Mouse (Mus musculus) midbrain, embryonic 16.5 days (tissue): ENCODE results near the gene Thada. TPM values are rescaled to one million over a fixed set of nuclear protein-coding genes. Genes with fewer than 3 reads are reported as not detected.
"Not testable (repeated sequence)": the region's sequence is repeated elsewhere in the genome, so short reads cannot be mapped to it uniquely, and the experiment has no call there.

ENCODE experiments used
- ATAC-seq: fragments of 200-750 bp; cut with Nextera tagmentation; 2 replicates; pipeline ENCODE4 v1.8.0; 2017; ENCODE audit warnings: moderate TSS enrichment
- H3K27ac ChIP-seq: fragments of 300-500 bp; sonication (generic); 2 replicates; pipeline ENCODE4 v1.5.1; 2014; ENCODE audit warnings: mild to moderate bottlenecking, low read length, mixed read lengths
- H3K27me3 ChIP-seq: fragments of 300-500 bp; sonication (generic); 2 replicates; pipeline ENCODE4 v1.6.1; 2014; ENCODE audit warnings: low read depth, low read length, mixed read lengths; ENCODE audit not compliant: control insufficient read depth, insufficient read depth
- H3K36me3 ChIP-seq: fragments of 300-500 bp; sonication (generic); 2 replicates; pipeline ENCODE4 v1.6.1; 2014; ENCODE audit warnings: mild to moderate bottlenecking, low read length, moderate library complexity, mixed read lengths; ENCODE audit not compliant: control insufficient read depth, insufficient read depth
- H3K4me1 ChIP-seq: fragments of 300-500 bp; sonication (generic); 2 replicates; pipeline ENCODE4 v1.6.1; 2014; ENCODE audit warnings: mild to moderate bottlenecking, low read length, mixed read lengths; ENCODE audit not compliant: control insufficient read depth, insufficient read depth
- H3K4me2 ChIP-seq: fragments of 300-500 bp; sonication (generic); 2 replicates; pipeline ENCODE4 v1.6.1; 2014; ENCODE audit warnings: mild to moderate bottlenecking, low read length, mixed read lengths
- H3K4me3 ChIP-seq: fragments of 300-500 bp; sonication (generic); 2 replicates; pipeline ENCODE4 v1.5.1; 2014; ENCODE audit warnings: low read depth, mild to moderate bottlenecking, low read length, moderate library complexity, mixed read lengths
- H3K9ac ChIP-seq: fragments of 300-500 bp; sonication (generic); 2 replicates; pipeline ENCODE4 v1.6.1; 2014; ENCODE audit warnings: low read depth, low read length, mixed read lengths
- H3K9me3 ChIP-seq: fragments of 300-500 bp; sonication (generic); replicated peaks from 2 replicates; pipeline ENCODE4 v1.6.1; 2014; ENCODE audit warnings: mild to moderate bottlenecking, low read length, mixed read lengths; ENCODE audit not compliant: control insufficient read depth, poor library complexity, severe bottlenecking
- WGBS: fragments of 180-500 bp; shearing (Covaris S2); extraction: QIAGEN DNeasy Blood & Tissue Kit; methylation state at CpG from one replicate; pipeline ENCODE4 v1.1.7; 2014; 5-methylcytosine and 5-hydroxymethylcytosine counted together
- polyA plus RNA-seq: library from polyadenylated mRNA; unstranded; fragments of >200 nt; fragmentation: Nextera tagmentation; extraction: Ambion mirVana; gene quantifications from 2 replicates; pipeline ENCODE4 v1.2.1, GENCODE M21; 2015

Thada gene
- polyA plus RNA-seq, 1 experiment from 2014 or later, result 6.5 TPM

GRCm38 (mm10) chr17:84313494-84313893 is 152.5 kb downstream of the Thada start:
- no peak overlapping the region for H3K4me2 ChIP-seq
- no peak for ATAC-seq
- no peaks in the 10 kb centered on the region for H3K4me1 ChIP-seq
- H3K9ac ChIP-seq, result no peak overlapping the region
- H3K9me3 ChIP-seq, result no peaks in the 10 kb centered on the region
- 87% methylated on average over 6 of the region's 6 CpGs for WGBS
- H3K4me3 ChIP-seq, result no peak overlapping the region
- no peaks in the 10 kb centered on the region for H3K27me3 ChIP-seq
- no peak overlapping the region for H3K27ac ChIP-seq
- H3K36me3 ChIP-seq, result peaks cover 8% of the 10 kb centered on the region; the same call in 1 of the 2 replicates

- H3K9ac ChIP-seq, result no peak overlapping the region
- no peak for ATAC-seq
Observed at GRCm38 (mm10) chr17:84306151-84306550, 159.9 kb downstream of the Thada start.

DNA sequence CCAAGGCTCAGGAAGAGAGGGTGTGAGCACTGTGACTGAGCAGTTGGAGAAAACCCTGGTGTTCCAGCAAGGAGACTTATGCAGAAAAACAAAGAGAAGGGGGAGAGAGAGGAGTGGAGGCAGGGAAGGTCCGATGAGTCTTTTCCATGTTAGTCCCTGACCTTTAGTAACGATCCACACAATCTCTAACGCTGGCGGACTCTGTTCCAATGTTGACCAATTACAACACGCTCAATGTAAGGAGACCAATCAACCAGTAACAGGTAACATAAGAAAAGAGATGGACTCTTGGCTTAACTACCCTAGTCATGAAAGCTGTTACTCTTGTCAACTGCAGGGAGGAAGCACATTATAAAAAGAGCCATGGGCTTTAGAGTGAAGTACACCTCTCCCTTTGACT is 160.9 kb downstream of the Thada start:
- Histone ChIP-seq H3K36me3 (peaks cover 8% of the 10 kb centered on the region; the same call in 1 of the 2 replicates), H3K9me3 (no peaks in the 10 kb centered on the region), H3K4me3 (no peak overlapping the region), H3K4me1 (no peaks in the 10 kb centered on the region), H3K27ac (no peak overlapping the region), H3K4me2 (no peak overlapping the region), H3K27me3 (no peaks in the 10 kb centered on the region), H3K9ac (no peak overlapping the region)
- no peak for ATAC-seq
- 93% methylated on average over 5 of the region's 5 CpGs for WGBS

More at GRCm38 (mm10) chr17:84306151-84306550, 159.9 kb downstream of the Thada start:
- no peaks in the 10 kb centered on the region for H3K4me1 ChIP-seq
- no peak overlapping the region for H3K4me2 ChIP-seq
- H3K27ac ChIP-seq, result no peak overlapping the region
- H3K4me3 ChIP-seq, result no peak overlapping the region
- H3K9me3 ChIP-seq, result no peaks in the 10 kb centered on the region
- 87% methylated on average over 1 of the region's 1 CpGs for WGBS
- H3K36me3 ChIP-seq, result peaks cover 8% of the 10 kb centered on the region; the same call in 1 of the 2 replicates
- no peaks in the 10 kb centered on the region for H3K27me3 ChIP-seq

DNA sequence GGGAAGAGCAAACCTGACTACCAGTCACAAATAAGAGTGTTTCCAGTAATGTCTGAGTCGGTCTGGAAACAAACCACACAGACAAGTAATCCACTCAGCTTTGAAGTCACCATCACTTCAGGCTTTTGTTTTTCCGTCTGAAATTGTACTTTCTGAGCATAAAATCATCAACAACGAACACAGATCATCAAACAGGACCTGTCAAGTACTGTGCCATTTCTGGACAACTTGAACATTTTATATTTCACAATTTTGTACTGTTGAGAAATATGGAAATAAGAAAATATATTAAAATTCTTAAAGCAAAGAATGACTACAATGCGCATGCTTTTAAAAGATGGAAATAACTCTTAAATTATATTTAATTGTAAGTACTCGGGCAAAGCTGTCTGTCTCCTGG is 161.9 kb downstream of the Thada start:
- WGBS, result 86% methylated on average over 5 of the region's 5 CpGs
- no peak for ATAC-seq
- no peaks in the 10 kb centered on the region for H3K27me3 ChIP-seq
- no peaks in the 10 kb centered on the region for H3K4me1 ChIP-seq
- H3K27ac ChIP-seq, result no peak overlapping the region
- H3K36me3 ChIP-seq, result 0 out of 2 replicates have a peak, but pooled peaks cover 2% of the 10 kb centered on the region
- no peak overlapping the region for H3K4me3 ChIP-seq
- no peak overlapping the region for H3K4me2 ChIP-seq
- H3K9me3 ChIP-seq, result no peaks in the 10 kb centered on the region
- no peak overlapping the region for H3K9ac ChIP-seq

DNA sequence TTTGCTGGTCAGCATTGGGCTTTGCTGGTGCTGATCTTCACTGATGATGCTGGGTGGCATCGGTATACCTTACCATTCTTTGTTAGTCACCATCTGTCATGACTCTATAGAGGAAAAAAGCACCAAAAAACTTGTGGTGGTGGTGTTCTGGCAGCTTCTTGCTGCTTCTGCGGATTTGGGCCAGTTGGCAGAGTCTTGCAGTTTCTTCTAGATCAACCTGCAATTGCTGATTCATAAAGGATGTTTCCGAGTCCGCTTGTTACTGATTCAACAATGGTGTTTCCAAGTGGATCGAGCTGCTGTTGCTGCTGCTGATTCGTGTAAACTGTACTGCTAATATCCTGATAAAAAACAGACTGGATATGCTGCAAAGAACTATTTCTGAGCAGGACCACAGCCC is 168.0 kb downstream of the Thada start:
- no peaks in the 10 kb centered on the region for H3K27me3 ChIP-seq
- no peaks in the 10 kb centered on the region for H3K36me3 ChIP-seq
- no peak overlapping the region for H3K27ac ChIP-seq
- H3K4me3 ChIP-seq, result no peak overlapping the region
- 93% methylated on average over 6 of the region's 6 CpGs for WGBS
- ATAC-seq, result no peak
- H3K4me2 ChIP-seq, result no peak overlapping the region
- no peaks in the 10 kb centered on the region for H3K4me1 ChIP-seq
- no peaks in the 10 kb centered on the region for H3K9me3 ChIP-seq
- no peak overlapping the region for H3K9ac ChIP-seq

DNA sequence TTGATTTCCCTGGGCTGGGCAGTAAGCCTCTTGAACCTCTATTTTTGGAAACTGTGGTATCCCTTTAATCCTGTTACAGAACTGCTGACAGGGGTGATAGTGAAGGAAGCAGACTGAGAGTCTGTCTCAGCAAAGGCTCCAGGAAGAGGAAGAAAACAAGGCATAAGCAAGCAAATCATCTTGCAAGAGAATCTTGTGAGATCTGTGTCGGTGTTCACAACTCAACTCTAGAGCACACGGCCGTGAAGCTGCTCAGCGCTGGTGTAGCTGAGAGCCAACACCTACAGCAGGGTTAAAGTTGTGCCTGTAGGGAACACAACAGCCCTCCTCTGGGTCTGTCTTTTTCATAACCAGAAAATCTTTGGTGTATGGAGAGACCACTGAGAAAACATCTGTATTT is 172.8 kb downstream of the Thada start:
- Histone ChIP-seq H3K36me3 (no peaks in the 10 kb centered on the region; the same call in 1 of the 2 replicates), H3K4me1 (no peaks in the 10 kb centered on the region), H3K4me2 (no peak overlapping the region), H3K4me3 (no peak overlapping the region), H3K9ac (no peak overlapping the region), H3K27me3 (no peaks in the 10 kb centered on the region), H3K27ac (no peak overlapping the region), H3K9me3 (no peaks in the 10 kb centered on the region)
- ATAC-seq, result no peak
- 78% methylated on average over 4 of the region's 4 CpGs for whole genome bisulfite sequencing

- H3K27ac ChIP-seq, H3K9ac ChIP-seq, ATAC-seq, H3K4me3 ChIP-seq, H3K4me2 ChIP-seq, H3K4me1 ChIP-seq, H3K27me3 ChIP-seq, H3K36me3 ChIP-seq, H3K9me3 ChIP-seq: not testable (repeated sequence)
- 93% methylated on average over 6 of the region's 6 CpGs for WGBS
Observed at GRCm38 (mm10) chr17:84291228-84291627, 174.8 kb downstream of the Thada start.

DNA sequence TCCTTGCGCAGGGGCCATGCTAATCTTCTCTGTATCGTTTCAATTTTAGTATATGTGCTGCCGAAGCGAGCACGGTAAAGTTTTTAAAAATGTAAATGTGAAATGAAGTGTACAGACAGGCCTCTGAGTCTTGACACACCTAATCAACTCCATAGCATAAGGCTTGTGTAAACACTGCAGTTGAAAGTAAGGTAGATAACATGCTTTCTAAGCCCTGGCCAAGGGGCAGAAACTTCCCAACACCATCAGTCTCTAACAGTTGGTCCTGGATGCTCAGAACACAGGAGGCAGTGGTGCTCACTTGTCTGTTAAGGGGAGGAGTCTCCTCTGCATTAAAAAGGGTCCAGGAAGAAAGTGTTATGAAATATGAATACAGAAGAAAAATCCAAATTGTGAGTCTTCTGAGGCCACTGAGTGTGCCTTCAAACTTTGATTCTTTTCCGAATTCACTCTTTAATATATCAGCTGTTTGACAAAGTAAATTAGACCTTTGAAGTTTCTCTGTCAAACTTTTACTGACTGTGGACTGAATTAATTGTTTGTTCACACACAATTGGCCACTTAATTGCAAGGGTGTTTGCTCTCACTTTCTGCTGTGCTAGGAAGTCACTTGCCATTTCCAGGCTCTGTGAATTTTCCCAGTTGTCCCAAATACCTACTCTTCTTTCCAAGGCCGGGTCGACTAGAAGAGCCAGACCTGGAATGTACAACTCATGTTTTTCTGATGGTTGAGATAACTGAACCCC is 178.2 kb downstream of the Thada start:
- 96% methylated on average over 8 of the region's 8 CpGs for WGBS
- 0 out of 2 replicates have a peak, but pooled peaks cover 2% of the 10 kb centered on the region for H3K9me3 ChIP-seq
- H3K4me1 ChIP-seq, result no peaks in the 10 kb centered on the region
- H3K4me2 ChIP-seq, result no peak overlapping the region
- no peak for ATAC-seq
- H3K27me3 ChIP-seq, result no peaks in the 10 kb centered on the region
- no peak overlapping the region for H3K27ac ChIP-seq
- no peak overlapping the region for H3K4me3 ChIP-seq
- no peak overlapping the region for H3K9ac ChIP-seq
- no peaks in the 10 kb centered on the region; the same call in 1 of the 2 replicates for H3K36me3 ChIP-seq

DNA sequence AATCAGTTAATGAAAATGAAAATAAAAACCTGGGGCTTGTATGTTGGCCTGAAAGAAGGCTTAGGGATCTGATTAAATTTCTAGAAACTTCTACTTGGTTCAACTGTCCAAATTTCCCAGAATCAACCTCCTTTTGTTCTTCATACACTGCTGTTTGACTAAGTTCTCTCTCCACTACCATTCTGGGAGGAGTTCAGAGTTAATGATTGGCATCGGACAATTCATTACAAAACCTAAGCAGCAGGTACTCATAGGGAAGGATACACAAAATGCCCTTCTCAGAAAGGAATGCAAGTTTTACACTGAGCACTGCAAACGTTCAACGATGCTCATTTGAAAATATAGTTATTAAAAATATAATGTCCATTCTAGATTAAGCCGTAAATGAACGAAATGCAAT is 179.5 kb downstream of the Thada start:
- 98% methylated on average over 5 of the region's 5 CpGs for WGBS
- Histone ChIP-seq H3K4me3 (no peak overlapping the region), H3K27ac (no peak overlapping the region), H3K4me2 (no peak overlapping the region), H3K9me3 (0 out of 2 replicates have a peak, but pooled peaks cover 2% of the 10 kb centered on the region), H3K27me3 (no peaks in the 10 kb centered on the region), H3K4me1 (no peaks in the 10 kb centered on the region), H3K36me3 (no peaks in the 10 kb centered on the region; the same call in 1 of the 2 replicates), H3K9ac (no peak overlapping the region)
- ATAC-seq, result no peak
